Mouse (Mus musculus) cortical plate, adult 2 months (tissue): ENCODE data around the gene Rcor3.

Experiments
- CTCF ChIP-seq: fragments of 200-500 bp; IDR thresholded peaks from 2 replicates; pipeline ENCODE4 v1.5.1; 2011; ENCODE audit warnings: mild to moderate bottlenecking, control low read depth, low read length; ENCODE audit not compliant: insufficient read depth; ENCODE audit errors: extremely low read depth
- POLR2A ChIP-seq: fragments of 200-500 bp; IDR thresholded peaks from 2 replicates; pipeline ENCODE4 v1.6.1; 2011; ENCODE audit warnings: mild to moderate bottlenecking, low read length, control low read depth; ENCODE audit not compliant: insufficient read depth; ENCODE audit errors: extremely low read depth

GRCm38 (mm10) chr1:192072426-192072825 is 65.4 kb downstream of the Rcor3 start:
- TF ChIP-seq CTCF: no peak
- no peak for TF ChIP-seq POLR2A
